Mouse (Mus musculus): ENCODE measurements at regions not wholly inside any gene's neighbourhood (a gene's known extent, or its start where the extent isn't known, plus 50 kb on each side); places are given as distances from the start of the nearest gene placed in this dataset.
"Not testable (repeated sequence)": the region's sequence is repeated elsewhere in the genome, so short reads cannot be mapped to it uniquely, and the experiment has no call there.

DNA sequence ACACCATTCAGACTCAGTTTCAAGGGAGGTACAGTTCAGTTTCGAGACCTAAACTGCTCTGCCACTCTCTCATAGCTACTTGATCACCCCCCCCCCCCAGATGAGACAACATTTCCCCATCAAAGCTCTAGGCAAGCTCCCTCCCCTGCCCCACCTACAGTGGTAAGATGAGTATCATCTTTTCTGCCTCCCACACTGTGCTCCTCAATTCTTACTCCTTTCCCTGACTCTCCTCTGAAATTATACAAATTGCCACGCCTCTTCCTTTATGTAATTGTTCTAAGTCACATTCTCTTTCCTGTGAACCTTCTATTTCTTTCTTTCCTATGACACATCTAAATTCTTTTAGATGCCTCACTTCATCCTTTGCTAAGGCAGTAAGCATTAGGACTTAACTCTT lies 321.6 kb downstream of the Htr1b start:
- no peak for DNase-seq (ENCODE audit: low read depth, low spot score)

DNA sequence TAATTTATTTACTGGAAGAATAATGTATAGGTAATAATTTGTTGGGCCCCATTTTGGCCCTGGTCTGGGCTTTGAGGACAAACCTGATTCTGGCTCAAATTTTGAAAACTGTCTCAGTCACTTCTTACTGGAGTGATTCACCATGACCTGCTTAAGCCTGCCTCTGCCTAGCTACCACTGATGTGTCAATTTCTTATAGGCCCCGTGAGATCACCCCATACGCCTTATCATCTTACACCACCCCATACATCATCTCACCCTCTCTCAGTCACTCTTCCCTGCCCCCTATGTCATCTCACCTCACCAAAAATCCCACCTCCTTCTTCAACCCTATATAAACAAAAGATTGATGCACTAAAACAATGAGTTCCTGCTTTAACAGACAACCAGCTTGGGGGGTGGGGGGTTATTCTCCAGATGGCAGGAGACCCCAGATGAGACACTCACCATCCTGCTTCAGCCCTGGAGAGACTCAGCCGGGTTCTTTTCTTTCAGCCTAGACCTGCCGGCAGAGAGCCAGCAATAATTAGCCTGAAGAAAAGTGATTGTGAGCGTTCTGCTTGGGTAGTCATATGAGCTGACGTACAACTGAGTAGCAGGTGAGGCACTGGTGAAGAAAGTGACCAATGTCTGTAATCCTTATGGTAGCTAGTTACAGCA lies 325.0 kb downstream of the Htr1b start:
- DNase-seq (ENCODE audit: low read depth, low spot score): no peak

DNA sequence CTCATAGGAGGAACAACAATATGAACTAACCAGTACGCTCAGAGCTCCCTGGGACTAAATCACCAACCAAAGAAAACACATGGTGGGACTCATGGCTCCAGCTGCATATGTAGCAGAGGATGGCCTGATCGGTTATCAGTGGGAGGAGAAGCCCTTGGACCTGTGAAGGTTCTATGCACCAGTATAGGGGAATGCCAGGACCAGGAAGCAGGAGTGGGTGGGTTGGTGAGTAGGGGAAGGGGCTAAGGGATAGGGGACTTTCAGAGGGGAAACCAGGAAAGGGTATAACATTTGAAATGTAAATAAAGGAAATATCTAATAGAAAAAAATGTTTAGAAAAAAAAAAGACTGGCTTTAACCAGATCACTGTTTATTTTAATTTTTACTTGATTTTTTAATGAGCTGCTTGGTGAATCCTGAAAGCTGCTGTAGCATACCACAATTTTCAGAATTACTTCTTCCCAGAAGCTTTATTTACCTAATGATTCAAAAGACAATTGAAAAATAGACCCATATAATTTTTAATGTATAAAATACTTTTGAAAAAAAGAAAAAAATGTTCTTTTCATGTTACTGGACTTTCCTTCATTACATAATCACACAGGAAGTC lies 328.1 kb downstream of the Htr1b start:
- no peak for DNase-seq (ENCODE audit: low read depth, low spot score)

DNA sequence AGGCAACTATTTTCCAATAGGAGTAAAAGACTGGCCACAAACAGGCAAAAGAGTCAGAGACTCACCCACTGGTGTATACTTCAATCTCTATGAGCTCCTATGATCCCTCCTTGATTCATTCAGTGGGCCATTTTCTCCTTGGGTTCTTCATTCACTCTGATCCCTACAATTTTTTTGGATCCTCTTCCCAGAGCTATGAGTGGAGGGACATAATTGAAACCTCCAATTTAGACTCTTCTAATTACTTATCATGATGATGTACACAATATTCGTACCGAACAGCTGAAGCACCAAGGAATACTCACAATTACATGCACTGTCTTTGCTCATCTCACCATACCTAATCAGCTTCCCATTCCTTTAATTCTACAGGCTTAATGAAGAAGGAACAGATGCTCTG lies 357.9 kb downstream of the Htr1b start:
- no peak for DNase-seq (ENCODE audit: low read depth, low spot score)

DNA sequence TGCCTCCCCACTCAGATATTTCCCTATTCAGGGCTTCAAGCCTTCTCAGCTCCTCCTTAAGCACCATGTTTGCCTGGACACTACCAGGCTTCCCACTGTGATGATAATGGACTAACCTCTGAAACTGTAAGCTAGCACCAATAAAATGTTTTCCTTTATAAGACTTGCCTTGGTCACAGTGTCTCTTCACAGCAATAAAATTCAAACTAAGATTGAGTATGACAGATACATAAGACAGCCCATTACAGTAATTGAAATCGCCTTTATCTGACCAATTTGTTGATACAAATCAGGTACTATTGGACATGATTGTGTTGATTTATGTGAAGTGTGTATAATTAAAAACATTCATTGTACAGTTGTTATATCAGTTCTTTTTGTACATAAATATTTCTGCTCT lies 358.3 kb downstream of the Htr1b start:
- DNase-seq (ENCODE audit: low read depth, low spot score): no peak

DNA sequence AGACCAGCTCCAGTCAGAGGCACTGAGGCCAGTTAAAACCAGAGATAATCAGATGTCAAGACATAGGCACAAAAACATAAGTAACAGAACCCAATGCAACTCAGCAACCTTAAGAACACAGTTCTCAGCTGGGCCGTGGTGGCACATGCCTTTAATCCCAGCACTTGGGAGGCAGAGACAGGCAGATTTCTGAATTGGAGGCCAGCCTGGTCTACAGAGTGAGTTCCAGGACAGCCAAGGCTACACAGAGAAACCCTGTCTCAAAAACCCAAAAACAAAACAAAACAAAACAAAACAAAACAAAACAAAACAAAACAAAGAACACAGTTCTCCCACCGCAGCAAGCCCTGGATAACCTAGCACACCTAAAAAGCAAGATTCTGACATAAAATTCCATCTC lies 408.7 kb downstream of the Htr1b start:
- not testable (repeated sequence) for DNase-seq (ENCODE audit: low read depth, low spot score)

DNA sequence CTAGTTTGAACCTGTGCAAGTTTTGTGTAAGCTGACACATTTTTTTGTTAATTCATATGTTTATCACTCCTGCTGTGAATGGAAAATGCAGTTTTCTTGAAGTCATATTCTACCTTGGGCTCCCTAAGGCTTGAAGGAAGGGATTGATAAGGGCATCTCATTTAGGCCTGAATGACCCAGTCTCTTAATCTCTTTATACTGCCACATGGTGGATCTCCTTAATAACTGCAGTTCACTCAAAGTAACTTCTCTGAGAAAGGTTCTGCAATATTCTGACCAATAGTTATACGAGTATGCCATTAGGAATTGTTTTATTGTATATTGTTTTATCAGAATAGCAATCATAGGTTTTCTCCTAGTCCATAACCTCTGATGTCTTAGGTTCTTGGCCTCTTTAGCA lies 415.7 kb downstream of the Htr1b start:
- no peak for DNase-seq (ENCODE audit: low read depth, low spot score)

DNA sequence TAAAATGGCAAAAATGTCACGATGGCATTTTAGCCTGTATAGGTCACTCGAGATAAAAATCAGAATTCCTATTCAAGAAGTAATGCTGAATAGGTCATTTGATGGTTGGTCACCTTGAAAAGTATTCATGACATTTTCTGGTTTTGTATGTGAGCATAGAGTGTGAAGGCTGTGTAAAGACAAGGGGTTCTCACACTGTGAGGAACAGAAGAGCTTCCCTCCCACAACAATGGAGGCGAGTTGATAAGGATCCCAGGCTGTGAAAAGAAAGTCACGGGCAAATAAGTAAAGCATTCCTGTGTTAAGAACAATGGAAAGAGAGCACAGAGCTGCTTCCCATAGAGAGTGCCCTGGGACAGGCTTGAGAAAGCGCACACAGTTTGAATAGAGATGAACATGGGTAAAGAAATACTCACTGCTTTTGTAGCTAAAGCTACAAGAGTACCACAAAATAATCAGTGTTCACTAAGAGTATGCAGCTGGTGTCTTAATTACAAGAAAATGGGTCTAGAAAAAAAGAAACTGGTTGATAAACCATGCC lies 418.0 kb downstream of the Htr1b start:
- peak; percentile 0 for DNase-seq (ENCODE audit: low read depth, low spot score)

DNA sequence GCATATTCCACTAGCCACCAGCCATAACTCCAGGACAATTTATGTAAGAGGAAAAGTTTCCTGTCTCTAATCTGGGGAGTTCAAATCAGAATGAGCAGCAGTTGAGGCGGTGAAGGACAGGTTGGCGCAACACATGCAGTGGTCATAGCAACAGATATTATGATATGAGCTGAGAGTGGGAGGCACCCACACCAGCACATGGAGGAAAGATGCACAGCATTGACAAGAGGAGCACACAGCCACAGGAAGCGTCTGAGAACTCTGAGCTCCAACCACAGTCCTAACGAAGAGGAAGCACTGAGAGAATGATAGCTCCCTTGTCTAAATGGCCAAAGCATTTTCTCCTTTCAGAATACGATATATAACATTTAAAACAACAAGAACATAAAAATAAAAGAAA lies 418.9 kb downstream of the Htr1b start:
- DNase-seq (ENCODE audit: low read depth, low spot score): no peak

DNA sequence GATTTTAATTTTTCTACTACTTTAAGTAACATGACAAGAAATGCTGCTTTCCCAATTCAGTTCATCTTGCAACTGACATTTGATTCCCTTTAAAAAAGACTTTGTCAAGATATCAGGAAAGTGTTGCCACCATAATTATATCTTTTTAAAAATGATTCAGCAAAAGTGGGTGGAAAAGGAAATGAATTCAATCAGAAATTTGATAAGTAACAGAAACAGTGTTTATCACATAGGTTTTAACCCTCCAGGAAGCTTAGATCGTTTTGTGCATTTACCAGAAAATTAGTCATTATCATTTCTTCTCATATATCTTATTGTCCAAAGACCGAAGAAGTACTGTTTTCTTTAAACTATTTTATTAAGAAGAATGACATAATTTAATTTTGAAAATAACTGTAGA lies 441.0 kb downstream of the Htr1b start:
- no peak for DNase-seq (ENCODE audit: low read depth, low spot score)
